Mouse (Mus musculus): ENCODE results near the gene Ppil4. TPM values are rescaled to one million over a fixed set of nuclear protein-coding genes. Genes with fewer than 3 reads are reported as not detected.
A peak's percentile ranks its signal among the peaks of the same experiment; 100 is the strongest.

Ppil4 gene
- polyA plus RNA-seq, 1 experiment from 2014 or later: 33.7 TPM

- WGBS (ENCODE audit: insufficient replicate concordance): 86% methylated on average over 4 of the region's 4 CpGs
- Histone ChIP-seq H3K27me3 (ENCODE audit: control insufficient read depth, insufficient read depth, low read length) (no peaks in the 10 kb centered on the region), H3K9me3 (replicated peaks; ENCODE audit: control insufficient read depth, low read length) (no peaks in the 10 kb centered on the region), H3K9ac (ENCODE audit: low read depth, low read length) (no peak overlapping the region), H3K27ac (ENCODE audit: low read depth, low read length) (no peak overlapping the region), H3K4me2 (no peak overlapping the region), H3K4me3 (ENCODE audit: low read depth, low read length) (no peak overlapping the region), H3K36me3 (ENCODE audit: control insufficient read depth, insufficient read depth, low read length) (peaks cover 9% of the 10 kb centered on the region), H3K4me1 (ENCODE audit: control insufficient read depth, insufficient read depth, low read length) (no peaks in the 10 kb centered on the region)
- no peak for ATAC-seq (replicated peaks; ENCODE audit: insufficient number of reproducible peaks, low FRiP score, low TSS enrichment)
These were observed 26.0 kb downstream of the Ppil4 start for GRCm38 (mm10) chr10:7818676-7819075.

- H3K27ac ChIP-seq (ENCODE audit: low read depth, low read length): no peak overlapping the region
- H3K4me2 ChIP-seq: no peak overlapping the region
- no peaks in the 10 kb centered on the region for H3K27me3 ChIP-seq (ENCODE audit: control insufficient read depth, insufficient read depth, low read length)
- H3K9me3 ChIP-seq (replicated peaks; ENCODE audit: control insufficient read depth, low read length): no peaks in the 10 kb centered on the region
- no peak overlapping the region for H3K4me3 ChIP-seq (ENCODE audit: low read depth, low read length)
- H3K36me3 ChIP-seq (ENCODE audit: control insufficient read depth, insufficient read depth, low read length): peaks cover 11% of the 10 kb centered on the region
- no peak for ATAC-seq (replicated peaks; ENCODE audit: insufficient number of reproducible peaks, low FRiP score, low TSS enrichment)
- H3K9ac ChIP-seq (ENCODE audit: low read depth, low read length): no peak overlapping the region
- H3K4me1 ChIP-seq (ENCODE audit: control insufficient read depth, insufficient read depth, low read length): no peaks in the 10 kb centered on the region
- 89% methylated on average over 4 of the region's 4 CpGs for WGBS (ENCODE audit: insufficient replicate concordance)
These were observed 26.5 kb downstream of the Ppil4 start for GRCm38 (mm10) chr10:7819156-7819555.

GRCm38 (mm10) chr10:7819603-7820002 is 26.9 kb downstream of the Ppil4 start:
- peaks cover 11% of the 10 kb centered on the region for H3K36me3 ChIP-seq (ENCODE audit: control insufficient read depth, insufficient read depth, low read length)
- no peak overlapping the region for H3K4me2 ChIP-seq
- 89% methylated on average over 4 of the region's 4 CpGs for WGBS (ENCODE audit: insufficient replicate concordance)
- no peak overlapping the region for H3K27ac ChIP-seq (ENCODE audit: low read depth, low read length)
- H3K4me3 ChIP-seq (ENCODE audit: low read depth, low read length): no peak overlapping the region
- H3K4me1 ChIP-seq (ENCODE audit: control insufficient read depth, insufficient read depth, low read length): no peaks in the 10 kb centered on the region
- H3K9me3 ChIP-seq (replicated peaks; ENCODE audit: control insufficient read depth, low read length): no peaks in the 10 kb centered on the region
- ATAC-seq (replicated peaks; ENCODE audit: insufficient number of reproducible peaks, low FRiP score, low TSS enrichment): no peak
- H3K27me3 ChIP-seq (ENCODE audit: control insufficient read depth, insufficient read depth, low read length): no peaks in the 10 kb centered on the region
- H3K9ac ChIP-seq (ENCODE audit: low read depth, low read length): no peak overlapping the region

GRCm38 (mm10) chr10:7820171-7820570 is 27.5 kb downstream of the Ppil4 start:
- no peak overlapping the region for H3K4me3 ChIP-seq (ENCODE audit: low read depth, low read length)
- 91% methylated on average over 5 of the region's 5 CpGs for WGBS (ENCODE audit: insufficient replicate concordance)
- no peaks in the 10 kb centered on the region for H3K27me3 ChIP-seq (ENCODE audit: control insufficient read depth, insufficient read depth, low read length)
- no peak overlapping the region for H3K27ac ChIP-seq (ENCODE audit: low read depth, low read length)
- no peak overlapping the region for H3K9ac ChIP-seq (ENCODE audit: low read depth, low read length)
- H3K4me1 ChIP-seq (ENCODE audit: control insufficient read depth, insufficient read depth, low read length): no peaks in the 10 kb centered on the region
- no peak for ATAC-seq (replicated peaks; ENCODE audit: insufficient number of reproducible peaks, low FRiP score, low TSS enrichment)
- no peaks in the 10 kb centered on the region for H3K9me3 ChIP-seq (replicated peaks; ENCODE audit: control insufficient read depth, low read length)
- no peak overlapping the region for H3K4me2 ChIP-seq
- peaks cover 11% of the 10 kb centered on the region for H3K36me3 ChIP-seq (ENCODE audit: control insufficient read depth, insufficient read depth, low read length)

GRCm38 (mm10) chr10:7821981-7822380 is 29.3 kb downstream of the Ppil4 start:
- no peak for ATAC-seq (replicated peaks; ENCODE audit: insufficient number of reproducible peaks, low FRiP score, low TSS enrichment)
- 95% methylated on average over 12 of the region's 12 CpGs for WGBS (ENCODE audit: insufficient replicate concordance)
- H3K9ac ChIP-seq (ENCODE audit: low read depth, low read length): no peak overlapping the region
- H3K4me1 ChIP-seq (ENCODE audit: control insufficient read depth, insufficient read depth, low read length): no peaks in the 10 kb centered on the region
- no peak overlapping the region for H3K4me2 ChIP-seq
- H3K36me3 ChIP-seq (ENCODE audit: control insufficient read depth, insufficient read depth, low read length): peaks cover 11% of the 10 kb centered on the region; the same call in 1 of the 2 replicates
- no peak overlapping the region for H3K4me3 ChIP-seq (ENCODE audit: low read depth, low read length)
- no peak overlapping the region for H3K27ac ChIP-seq (ENCODE audit: low read depth, low read length)
- H3K27me3 ChIP-seq (ENCODE audit: control insufficient read depth, insufficient read depth, low read length): no peaks in the 10 kb centered on the region
- H3K9me3 ChIP-seq (replicated peaks; ENCODE audit: control insufficient read depth, low read length): no peaks in the 10 kb centered on the region

- no peak overlapping the region for H3K4me3 ChIP-seq (ENCODE audit: low read depth, low read length)
- H3K36me3 ChIP-seq (ENCODE audit: control insufficient read depth, insufficient read depth, low read length): peaks cover 7% of the 10 kb centered on the region; the same call in 1 of the 2 replicates
- no peak overlapping the region for H3K4me2 ChIP-seq
- ATAC-seq (replicated peaks; ENCODE audit: insufficient number of reproducible peaks, low FRiP score, low TSS enrichment): no peak
- H3K9me3 ChIP-seq (replicated peaks; ENCODE audit: control insufficient read depth, low read length): no peaks in the 10 kb centered on the region
- H3K27me3 ChIP-seq (ENCODE audit: control insufficient read depth, insufficient read depth, low read length): no peaks in the 10 kb centered on the region
- H3K27ac ChIP-seq (ENCODE audit: low read depth, low read length): no peak overlapping the region
- no peak overlapping the region for H3K9ac ChIP-seq (ENCODE audit: low read depth, low read length)
- 85% methylated on average over 9 of the region's 9 CpGs for WGBS (ENCODE audit: insufficient replicate concordance)
- H3K4me1 ChIP-seq (ENCODE audit: control insufficient read depth, insufficient read depth, low read length): no peaks in the 10 kb centered on the region
These were observed 32.1 kb downstream of the Ppil4 start for GRCm38 (mm10) chr10:7824663-7825280.

GRCm38 (mm10) chr10:7825281-7825665 is 32.6 kb downstream of the Ppil4 start:
- H3K27ac ChIP-seq (ENCODE audit: low read depth, low read length): no peak overlapping the region
- no peaks in the 10 kb centered on the region for H3K27me3 ChIP-seq (ENCODE audit: control insufficient read depth, insufficient read depth, low read length)
- H3K36me3 ChIP-seq (ENCODE audit: control insufficient read depth, insufficient read depth, low read length): peaks cover 7% of the 10 kb centered on the region; the same call in 1 of the 2 replicates
- WGBS (ENCODE audit: insufficient replicate concordance): 92% methylated on average over 4 of the region's 4 CpGs
- H3K9ac ChIP-seq (ENCODE audit: low read depth, low read length): no peak overlapping the region
- H3K4me3 ChIP-seq (ENCODE audit: low read depth, low read length): no peak overlapping the region
- no peaks in the 10 kb centered on the region for H3K4me1 ChIP-seq (ENCODE audit: control insufficient read depth, insufficient read depth, low read length)
- H3K9me3 ChIP-seq (replicated peaks; ENCODE audit: control insufficient read depth, low read length): no peaks in the 10 kb centered on the region
- no peak overlapping the region for H3K4me2 ChIP-seq
- ATAC-seq (replicated peaks; ENCODE audit: insufficient number of reproducible peaks, low FRiP score, low TSS enrichment): no peak

- ATAC-seq (replicated peaks; ENCODE audit: insufficient number of reproducible peaks, low FRiP score, low TSS enrichment): no peak
- Histone ChIP-seq H3K27me3 (ENCODE audit: control insufficient read depth, insufficient read depth, low read length) (no peaks in the 10 kb centered on the region), H3K27ac (ENCODE audit: low read depth, low read length) (no peak overlapping the region), H3K4me1 (ENCODE audit: control insufficient read depth, insufficient read depth, low read length) (no peaks in the 10 kb centered on the region), H3K4me2 (no peak overlapping the region), H3K36me3 (ENCODE audit: control insufficient read depth, insufficient read depth, low read length) (0 out of 2 replicates have a peak, but pooled peaks cover 7% of the 10 kb centered on the region), H3K9ac (ENCODE audit: low read depth, low read length) (no peak overlapping the region), H3K9me3 (replicated peaks; ENCODE audit: control insufficient read depth, low read length) (no peaks in the 10 kb centered on the region), H3K4me3 (ENCODE audit: low read depth, low read length) (no peak overlapping the region)
- 89% methylated on average over 9 of the region's 9 CpGs for WGBS (ENCODE audit: insufficient replicate concordance)
These were observed 33.4 kb downstream of the Ppil4 start for GRCm38 (mm10) chr10:7826106-7826505.

GRCm38 (mm10) chr10:7832171-7832676 is 39.5 kb downstream of the Ppil4 start, which contains the start of gene Zc3h12d:
TSS of gene Zc3h12d (plus strand) at chr10:7832470.
- H3K36me3 ChIP-seq (ENCODE audit: control insufficient read depth, insufficient read depth, low read length): no peaks in the 10 kb centered on the region
- H3K4me1 ChIP-seq (ENCODE audit: control insufficient read depth, insufficient read depth, low read length): 0 out of 2 replicates have a peak, but pooled peaks cover 6% of the 10 kb centered on the region
- 2% methylated on average over 15 of the region's 15 CpGs for WGBS (ENCODE audit: insufficient replicate concordance)
- no peak within 1 kb of the TSS for H3K27ac ChIP-seq (ENCODE audit: low read depth, low read length)
- peak within 1 kb of the TSS; percentile 31 for H3K4me3 ChIP-seq (ENCODE audit: low read depth, low read length)
- peak within 1 kb of the TSS; percentile 43 for H3K9ac ChIP-seq (ENCODE audit: low read depth, low read length)
- peak within 1 kb of the TSS; percentile 67 for H3K4me2 ChIP-seq
- 0 out of 2 replicates have a peak, but pooled peaks have one; percentile 26 for ATAC-seq (replicated peaks; ENCODE audit: insufficient number of reproducible peaks, low FRiP score, low TSS enrichment)
- H3K9me3 ChIP-seq (replicated peaks; ENCODE audit: control insufficient read depth, low read length): no peaks in the 10 kb centered on the region
- peaks cover 4% of the 10 kb centered on the region; the same call in 1 of the 2 replicates for H3K27me3 ChIP-seq (ENCODE audit: control insufficient read depth, insufficient read depth, low read length)
